Mouse (Mus musculus) limb, embryonic 10.5 days (tissue): ENCODE measurements around the gene Rundc3b. TPM values are rescaled to one million over a fixed set of nuclear protein-coding genes. Genes with fewer than 3 reads are reported as not detected.

ENCODE experiments used
- DNase-seq: peaks from one replicate; pipeline ENCODE4 v3.0.0-alpha.2; 2017; ENCODE audit warnings: low spot score
- H3K27ac ChIP-seq: fragments of 300-500 bp; sonication (generic); 2 replicates; pipeline ENCODE4 v1.5.1; 2016; ENCODE audit warnings: mild to moderate bottlenecking
- H3K27me3 ChIP-seq: fragments of 300-500 bp; sonication (generic); 2 replicates; pipeline ENCODE4 v1.6.1; 2016; ENCODE audit warnings: low read depth, mild to moderate bottlenecking; ENCODE audit not compliant: poor library complexity, severe bottlenecking
- H3K36me3 ChIP-seq: fragments of 300-500 bp; sonication (generic); 2 replicates; pipeline ENCODE4 v1.6.1; 2016; ENCODE audit warnings: mild to moderate bottlenecking, moderate library complexity
- H3K4me1 ChIP-seq: fragments of 300-500 bp; sonication (generic); 2 replicates; pipeline ENCODE4 v1.6.1; 2016
- H3K4me3 ChIP-seq: fragments of 300-500 bp; sonication (generic); 2 replicates; pipeline ENCODE4 v1.5.1; 2016; ENCODE audit warnings: mild to moderate bottlenecking, moderate library complexity
- H3K9me3 ChIP-seq: fragments of 300-500 bp; sonication (generic); replicated peaks from 2 replicates; pipeline ENCODE4 v1.6.1; 2016; ENCODE audit warnings: mild to moderate bottlenecking
- WGBS: fragments of 180-500 bp; shearing (Covaris S2); methylation state at CpG from one replicate; pipeline ENCODE4 v1.1.7; 2016; 5-methylcytosine and 5-hydroxymethylcytosine counted together
- polyA plus RNA-seq: library from polyadenylated mRNA; unstranded; fragments of >200 nt; fragmentation: Nextera tagmentation; extraction: Ambion mirVana; gene quantifications from 2 replicates; pipeline ENCODE4 v1.2.1, GENCODE M21; 2016

Rundc3b gene
- polyA plus RNA-seq, 1 experiment from 2014 or later: 2.5 TPM

- no peaks in the 10 kb centered on the region for H3K9me3 ChIP-seq
- 72% methylated on average over 3 of the region's 3 CpGs for WGBS
- H3K27ac ChIP-seq: no peak overlapping the region
- H3K4me1 ChIP-seq: no peaks in the 10 kb centered on the region
- no peaks in the 10 kb centered on the region for H3K36me3 ChIP-seq
- H3K27me3 ChIP-seq: no peaks in the 10 kb centered on the region
- no peak for DNase-seq
- no peak overlapping the region for H3K4me3 ChIP-seq
These were observed 51.6 kb downstream of the Rundc3b start for GRCm38 (mm10) chr5:8571118-8571517.

GRCm38 (mm10) chr5:8566867-8567266, 55.9 kb downstream of the Rundc3b start:
- no peaks in the 10 kb centered on the region for H3K9me3 ChIP-seq
- no peak overlapping the region for H3K27ac ChIP-seq
- H3K4me3 ChIP-seq: no peak overlapping the region
- WGBS: 60% methylated on average over 3 of the region's 3 CpGs
- H3K27me3 ChIP-seq: no peaks in the 10 kb centered on the region
- no peaks in the 10 kb centered on the region for H3K4me1 ChIP-seq
- no peaks in the 10 kb centered on the region for H3K36me3 ChIP-seq
- no peak for DNase-seq

- Histone ChIP-seq H3K27ac (no peak overlapping the region), H3K4me3 (no peak overlapping the region), H3K36me3 (no peaks in the 10 kb centered on the region), H3K9me3 (no peaks in the 10 kb centered on the region), H3K27me3 (no peaks in the 10 kb centered on the region), H3K4me1 (peaks cover 10% of the 10 kb centered on the region)
- 66% methylated on average over 1 of the region's 5 CpGs for WGBS
- no peak for DNase-seq
These were observed 78.2 kb downstream of the Rundc3b start for GRCm38 (mm10) chr5:8544512-8544911.

- H3K4me3 ChIP-seq: no peak overlapping the region
- peaks cover 10% of the 10 kb centered on the region for H3K4me1 ChIP-seq
- H3K27ac ChIP-seq: no peak overlapping the region
- DNase-seq: no peak
- no peaks in the 10 kb centered on the region for H3K27me3 ChIP-seq
- WGBS: 70% methylated on average over 3 of the region's 3 CpGs
- H3K9me3 ChIP-seq: no peaks in the 10 kb centered on the region
- no peaks in the 10 kb centered on the region for H3K36me3 ChIP-seq
These were observed 80.0 kb downstream of the Rundc3b start for GRCm38 (mm10) chr5:8542631-8543207.

- Histone ChIP-seq H3K9me3 (no peaks in the 10 kb centered on the region), H3K27ac (no peak overlapping the region), H3K4me3 (no peak overlapping the region), H3K27me3 (no peaks in the 10 kb centered on the region), H3K4me1 (peaks cover 10% of the 10 kb centered on the region), H3K36me3 (no peaks in the 10 kb centered on the region)
- no peak for DNase-seq
- WGBS: 64% methylated on average over 7 of the region's 7 CpGs
These were observed 81.3 kb downstream of the Rundc3b start for GRCm38 (mm10) chr5:8541120-8542117.

- H3K4me1 ChIP-seq: no peaks in the 10 kb centered on the region
- H3K36me3 ChIP-seq: no peaks in the 10 kb centered on the region
- DNase-seq: no peak
- WGBS: 51% methylated on average over 3 of the region's 3 CpGs
- no peak overlapping the region for H3K4me3 ChIP-seq
- H3K27ac ChIP-seq: no peak overlapping the region
- no peaks in the 10 kb centered on the region for H3K27me3 ChIP-seq
- H3K9me3 ChIP-seq: no peaks in the 10 kb centered on the region
These were observed 103.7 kb downstream of the Rundc3b start for GRCm38 (mm10) chr5:8519006-8519405.

- no peak overlapping the region for H3K4me3 ChIP-seq
- H3K27ac ChIP-seq: no peak overlapping the region
- WGBS: 81% methylated on average over 4 of the region's 4 CpGs
- no peaks in the 10 kb centered on the region for H3K9me3 ChIP-seq
- DNase-seq: no peak
- H3K4me1 ChIP-seq: no peaks in the 10 kb centered on the region
- H3K27me3 ChIP-seq: no peaks in the 10 kb centered on the region
- H3K36me3 ChIP-seq: no peaks in the 10 kb centered on the region
These were observed 131.0 kb downstream of the Rundc3b start for GRCm38 (mm10) chr5:8491778-8492177.

GRCm38 (mm10) chr5:8489471-8490110, 133.2 kb downstream of the Rundc3b start:
- H3K27ac ChIP-seq: no peak overlapping the region
- no peaks in the 10 kb centered on the region for H3K36me3 ChIP-seq
- no peaks in the 10 kb centered on the region for H3K4me1 ChIP-seq
- H3K27me3 ChIP-seq: no peaks in the 10 kb centered on the region
- H3K9me3 ChIP-seq: no peaks in the 10 kb centered on the region
- 75% methylated on average over 6 of the region's 6 CpGs for WGBS
- no peak for DNase-seq
- H3K4me3 ChIP-seq: no peak overlapping the region

GRCm38 (mm10) chr5:8488701-8489297, 134.0 kb downstream of the Rundc3b start:
- Histone ChIP-seq H3K27ac (no peak overlapping the region), H3K27me3 (no peaks in the 10 kb centered on the region), H3K4me1 (no peaks in the 10 kb centered on the region), H3K9me3 (no peaks in the 10 kb centered on the region), H3K36me3 (no peaks in the 10 kb centered on the region), H3K4me3 (no peak overlapping the region)
- DNase-seq: no peak
- 96% methylated on average over 2 of the region's 2 CpGs for WGBS

GRCm38 (mm10) chr5:8487989-8488700, 134.6 kb downstream of the Rundc3b start:
- no peak overlapping the region for H3K27ac ChIP-seq

GRCm38 (mm10) chr5:8456561-8456960, 166.2 kb downstream of the Rundc3b start:
- H3K36me3 ChIP-seq: peaks cover 19% of the 10 kb centered on the region
- 95% methylated on average over 5 of the region's 5 CpGs for WGBS
- H3K4me3 ChIP-seq: no peak overlapping the region
- no peak overlapping the region for H3K27ac ChIP-seq
- DNase-seq: no peak
- no peaks in the 10 kb centered on the region for H3K4me1 ChIP-seq
- no peaks in the 10 kb centered on the region for H3K27me3 ChIP-seq
- no peaks in the 10 kb centered on the region for H3K9me3 ChIP-seq

More at GRCm38 (mm10) chr5:8487989-8488700, 134.6 kb downstream of the Rundc3b start:
- no peaks in the 10 kb centered on the region for H3K36me3 ChIP-seq
- H3K27me3 ChIP-seq: no peaks in the 10 kb centered on the region
- WGBS: 77% methylated on average over 4 of the region's 4 CpGs
- H3K9me3 ChIP-seq: no peaks in the 10 kb centered on the region
- DNase-seq: no peak
- no peaks in the 10 kb centered on the region for H3K4me1 ChIP-seq
- H3K4me3 ChIP-seq: no peak overlapping the region

GRCm38 (mm10) chr5:8455565-8455964, 167.2 kb downstream of the Rundc3b start:
- Histone ChIP-seq H3K27ac (no peak overlapping the region), H3K36me3 (peaks cover 16% of the 10 kb centered on the region; the same call in 1 of the 2 replicates), H3K4me1 (no peaks in the 10 kb centered on the region), H3K4me3 (no peak overlapping the region), H3K9me3 (no peaks in the 10 kb centered on the region), H3K27me3 (no peaks in the 10 kb centered on the region)
- DNase-seq: no peak
